In the genomic region with DNA sequence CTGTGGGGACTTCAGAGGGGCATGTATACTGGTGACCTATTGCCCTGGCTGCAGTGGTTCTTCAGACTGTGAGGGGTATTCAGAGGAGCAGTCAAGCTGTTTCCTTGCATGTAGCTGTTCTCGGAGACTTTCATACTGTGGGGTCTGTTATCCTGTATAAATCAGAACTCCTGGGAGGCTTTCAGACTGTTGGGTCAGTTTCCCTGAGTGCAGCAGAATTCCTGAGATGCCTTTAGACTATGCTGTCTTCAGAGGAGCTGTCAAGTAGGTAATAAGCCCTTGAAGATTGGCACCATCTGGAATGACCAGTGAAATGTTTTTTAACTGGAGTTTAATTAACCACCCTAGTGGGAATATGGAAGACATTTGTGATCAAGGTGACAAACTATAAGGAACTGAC, we compare ENCODE assay signal across 11 mouse cellular contexts.
"Had no signal": no experiment of that assay in that cellular context is flagged by ENCODE, and none has a peak within 500 bp of the region (broad histone marks: within the 10 kb centered on the region; RNA-seq: fewer than 3 reads in every experiment).

No protein-coding gene starts in this region.

- H3K27me3 ChIP-seq: limb, embryonic 13.5 days; midbrain, embryonic 15.5 days; neural tube, embryonic 12.5 days had no signal

- H3K27ac ChIP-seq: layer of hippocampus, adult 2 months; limb, embryonic 13.5 days; liver, embryonic 14.5 days; midbrain, embryonic 15.5 days; neural tube, embryonic 12.5 days; stomach, postnatal 0 days had no signal

- DNase-seq: kidney, adult 8-10 months; kidney, postnatal 25 days; lung, adult 18-20 months; thymus, postnatal 4 days had no signal

- H3K9me3 ChIP-seq: limb, embryonic 13.5 days; midbrain, embryonic 15.5 days; neural tube, embryonic 12.5 days had no signal

- H3K36me3 ChIP-seq: limb, embryonic 13.5 days; midbrain, embryonic 15.5 days; neural tube, embryonic 12.5 days had no signal

- ATAC-seq: midbrain, embryonic 15.5 days had no signal

- H3K4me2 ChIP-seq: limb, embryonic 13.5 days; midbrain, embryonic 11.5 days; midbrain, embryonic 15.5 days; neural tube, embryonic 12.5 days had no signal

- H3K4me1 ChIP-seq: limb, embryonic 13.5 days; midbrain, embryonic 15.5 days; neural tube, embryonic 12.5 days had no signal

- H3K4me3 ChIP-seq: layer of hippocampus, adult 2 months; limb, embryonic 13.5 days; midbrain, embryonic 15.5 days; neural tube, embryonic 12.5 days had no signal

- H3K9ac ChIP-seq: limb, embryonic 13.5 days; liver, embryonic 14.5 days; midbrain, embryonic 15.5 days; neural tube, embryonic 12.5 days had no signal
